Mouse (Mus musculus): ENCODE results near the gene Daam1.

- TF ChIP-seq POLR2A (IDR thresholded peaks at IDR 0.05; ENCODE audit: extremely low read depth, insufficient read depth, low read length) (no peak), CTCF (IDR thresholded peaks at IDR 0.05; ENCODE audit: extremely low read depth, insufficient read depth, low read length) (no peak)
Observed at GRCm38 (mm10) chr12:71995831-71996230, 165.0 kb downstream of the Daam1 start.

All from cortical plate, adult 2 months (tissue).